Mouse (Mus musculus) MEL (cell line): Measurements from ENCODE around the gene Arcn1. TPM values are rescaled to one million over a fixed set of nuclear protein-coding genes. Genes with fewer than 3 reads are reported as not detected.

Source experiments
- DNase-seq: peaks from one replicate; pipeline ENCODE4 v3.0.0; 2011; ENCODE audit warnings: low read depth, low spot score
- H3K27ac ChIP-seq: 2 replicates; pipeline ENCODE4 v1.5.1; 2012; ENCODE audit warnings: low read depth, mild to moderate bottlenecking, control low read depth, low read length, moderate library complexity; ENCODE audit not compliant: control insufficient read depth
- H3K27me3 ChIP-seq, 2 experiments: fragments of 150-350 bp in 1 of 2; sonication (generic) in 1 of 2; 2 replicates each; pipeline ENCODE4 v1.6.1; 2012; ENCODE audit warnings: low read length in 2 of 2, mild to moderate bottlenecking in 2 of 2, improper control_type of control experiment in 1 of 2, moderate library complexity in 1 of 2; ENCODE audit not compliant: insufficient read depth in 2 of 2, control insufficient read depth in 1 of 2
- H3K36me3 ChIP-seq, 2 experiments: 2 replicates each; pipeline ENCODE4 v1.6.1; 2012 to 2014; ENCODE audit warnings: low read length in 2 of 2, improper control_type of control experiment in 1 of 2, inconsistent platforms in 1 of 2, mild to moderate bottlenecking in 1 of 2; ENCODE audit not compliant: insufficient read depth in 2 of 2, control insufficient read depth in 1 of 2
- H3K4me1 ChIP-seq, 2 experiments: fragments of 150-350 bp in 1 of 2; sonication (generic) in 1 of 2; 2 replicates each; pipeline ENCODE4 v1.6.1; 2012; ENCODE audit warnings: low read length in 2 of 2, improper control_type of control experiment in 1 of 2, mild to moderate bottlenecking in 1 of 2; ENCODE audit not compliant: insufficient read depth in 2 of 2, control insufficient read depth in 1 of 2
- H3K4me3 ChIP-seq, 2 experiments: fragments of 150-350 bp in 1 of 2; sonication (generic) in 1 of 2; 2 replicates each; pipeline ENCODE4 v1.5.1; 2012; ENCODE audit warnings: low read depth in 2 of 2, low read length in 2 of 2, mild to moderate bottlenecking in 2 of 2, moderate library complexity in 2 of 2, control low read depth in 1 of 2, improper control_type of control experiment in 1 of 2; ENCODE audit not compliant: control insufficient read depth in 1 of 2, insufficient read depth in 1 of 2
- H3K79me2 ChIP-seq: 2 replicates; pipeline ENCODE4 v1.6.1; 2012; ENCODE audit warnings: mild to moderate bottlenecking, low read length, moderate library complexity; ENCODE audit not compliant: control insufficient read depth, poor library complexity, insufficient read depth
- H3K9ac ChIP-seq: 2 replicates; pipeline ENCODE4 v1.6.1; 2012; ENCODE audit warnings: low read depth, mild to moderate bottlenecking, control low read depth, low read length, moderate library complexity; ENCODE audit not compliant: control insufficient read depth, poor library complexity, severe bottlenecking
- H3K9me3 ChIP-seq: fragments of 150-350 bp; sonication (generic); replicated peaks from 2 replicates; pipeline ENCODE4 v1.6.1; 2012; ENCODE audit warnings: mild to moderate bottlenecking, low read length, improper control_type of control experiment, moderate library complexity; ENCODE audit not compliant: insufficient read depth
- HCFC1 ChIP-seq: IDR thresholded peaks from 2 replicates; pipeline ENCODE4 v1.6.1; 2012; ENCODE audit warnings: low read depth, mild to moderate bottlenecking, inconsistent platforms, low read length, improper control_type of control experiment, moderate library complexity
- MAZ ChIP-seq: IDR thresholded peaks from 2 replicates; pipeline ENCODE4 v1.6.1; 2012; ENCODE audit warnings: low read depth, mild to moderate bottlenecking, inconsistent platforms, low read length, improper control_type of control experiment
- MXI1 ChIP-seq: IDR thresholded peaks from 2 replicates; pipeline ENCODE4 v1.6.1; 2011; ENCODE audit warnings: mild to moderate bottlenecking, low read depth, low read length, improper control_type of control experiment
- MYB ChIP-seq: IDR thresholded peaks from 2 replicates; pipeline ENCODE4 v1.6.1; 2011; ENCODE audit warnings: mild to moderate bottlenecking, low read depth, low read length, improper control_type of control experiment
- MYC ChIP-seq: IDR thresholded peaks from 2 replicates; pipeline ENCODE4 v1.6.1; 2011; ENCODE audit warnings: low read depth, mild to moderate bottlenecking, low read length, improper control_type of control experiment, moderate library complexity
- NELFE ChIP-seq: IDR thresholded peaks from 2 replicates; pipeline ENCODE4 v1.6.1; 2011; ENCODE audit warnings: low read depth, low read length, improper control_type of control experiment
- NRF1 ChIP-seq: IDR thresholded peaks from 2 replicates; pipeline ENCODE4 v1.6.1; 2014; ENCODE audit warnings: low read depth, mild to moderate bottlenecking, inconsistent platforms, low read length, improper control_type of control experiment, moderate library complexity; ENCODE audit not compliant: poor library complexity, insufficient read depth, severe bottlenecking
- POLR2A ChIP-seq, 2 experiments: IDR thresholded peaks; 2 replicates each; pipeline ENCODE4 v1.6.1; 2011 to 2012; ENCODE audit warnings: low read length in 2 of 2, mild to moderate bottlenecking in 2 of 2, control low read depth in 1 of 2, improper control_type of control experiment in 1 of 2, low read depth in 1 of 2, moderate library complexity in 1 of 2; ENCODE audit not compliant: control insufficient read depth in 1 of 2, insufficient read depth in 1 of 2, poor library complexity in 1 of 2
- RAD21 ChIP-seq: IDR thresholded peaks from 2 replicates; pipeline ENCODE4 v1.6.1; 2011; ENCODE audit warnings: mild to moderate bottlenecking, low read depth, low read length, improper control_type of control experiment
- SMC3 ChIP-seq: IDR thresholded peaks from 2 replicates; pipeline ENCODE4 v1.6.1; 2011; ENCODE audit warnings: low read depth, low read length, improper control_type of control experiment
- TBP ChIP-seq: IDR thresholded peaks from 2 replicates; pipeline ENCODE4 v1.8.0; 2011; ENCODE audit warnings: low read depth, low read length, improper control_type of control experiment
- TCF12 ChIP-seq: IDR thresholded peaks from 2 replicates; pipeline ENCODE4 v1.6.1; 2014; ENCODE audit warnings: low read depth, mild to moderate bottlenecking, inconsistent platforms, low read length, improper control_type of control experiment, moderate library complexity
- UBTF ChIP-seq: IDR thresholded peaks from 2 replicates; pipeline ENCODE4 v1.6.1; 2012; ENCODE audit warnings: low read depth, mild to moderate bottlenecking, inconsistent platforms, low read length, improper control_type of control experiment, moderate library complexity, borderline replicate concordance; ENCODE audit not compliant: insufficient read depth
- USF1 ChIP-seq: IDR thresholded peaks from 2 replicates; pipeline ENCODE4 v1.6.1; 2014; ENCODE audit warnings: low read depth, mild to moderate bottlenecking, inconsistent platforms, low read length, improper control_type of control experiment, moderate library complexity
- polyA plus RNA-seq, 2 experiments: library from polyadenylated mRNA; stranded (reverse) in 1 of 2; unstranded in 1 of 2; fragments of >175 nt in 1 of 2; fragments of >200 nt in 1 of 2; gene quantifications; 2 replicates each; pipeline versions ENCODE4 v1.2.1 to v1.2.4; 2012; ENCODE audit warnings: low replicate concordance in 2 of 2, low read depth in 1 of 2; ENCODE audit not compliant: insufficient read length in 2 of 2, insufficient read depth in 1 of 2, missing spikeins in 1 of 2
- total RNA-seq: library from RNA; depleted of rRNA; stranded (reverse); fragments of 300-350 nt; gene quantifications from 2 replicates; pipeline ENCODE4 v1.2.3, GENCODE M21; 2012

Gene Arcn1
- total and polyA plus RNA-seq, 3 experiments = 118 to 273 (median 145) TPM

DNA sequence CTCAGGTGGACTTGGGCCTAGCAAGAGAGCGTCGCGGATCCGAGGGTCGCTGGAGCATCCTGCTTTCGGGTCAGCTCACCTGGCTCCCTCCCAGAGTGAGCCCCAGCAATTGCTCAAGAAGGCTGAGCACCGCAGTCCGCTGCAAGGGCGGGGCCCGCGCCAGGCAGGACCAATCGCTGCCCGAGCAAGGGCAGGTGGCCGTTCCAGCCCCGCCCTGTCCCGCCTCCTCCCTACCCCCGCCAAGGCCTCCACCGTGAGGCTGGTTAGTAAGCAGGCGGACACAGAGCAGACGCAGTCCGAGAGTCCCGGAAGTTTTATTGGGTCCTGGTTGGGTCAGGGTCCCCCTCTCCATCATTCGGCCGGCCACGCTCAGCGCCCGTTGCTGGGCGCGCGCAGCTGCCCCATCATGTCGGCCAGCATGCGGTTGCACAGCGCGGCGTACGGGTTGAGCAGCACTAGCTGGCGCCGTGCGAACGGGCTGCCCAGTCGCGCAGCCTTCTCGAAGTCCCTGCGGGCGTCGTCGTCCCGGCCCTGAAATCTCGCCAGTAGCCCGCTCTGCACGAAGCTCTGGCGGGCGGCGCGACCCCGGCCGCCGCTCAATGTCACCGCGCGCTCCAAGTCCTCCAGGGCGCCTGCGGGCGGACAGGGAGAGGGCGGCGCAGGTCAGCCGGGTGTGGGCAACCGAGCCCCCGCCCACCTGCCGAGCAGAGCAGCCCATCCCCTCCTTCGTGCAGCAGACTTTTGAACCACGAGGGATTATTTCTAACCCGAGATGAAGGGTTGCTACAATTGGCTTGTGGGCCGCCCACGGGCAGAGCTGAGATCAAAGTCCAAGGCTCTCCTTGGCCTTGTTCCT lies 31.7 kb upstream of the Arcn1 start, which contains the start of gene Tmem25:
Tmem25 (minus strand) TSS at position 206 of the 856 bp plus-strand sequence.
- no peaks in the 10 kb centered on the region for H3K9me3 ChIP-seq
- peak; percentile 90 for DNase-seq
- peak; percentile 47; the same call in 1 of the 2 replicates for TF ChIP-seq NELFE
- TF ChIP-seq TCF12 = peak; percentile 43; the same call in 1 of the 2 replicates
- TF ChIP-seq RAD21 = no peak
- peak; percentile 36; the same call in 1 of the 2 replicates for TF ChIP-seq NRF1
- peak; percentile 25; the same call in 1 of the 2 replicates for TF ChIP-seq MAZ
- TF ChIP-seq TBP = peak; percentile 45; the same call in 1 of the 2 replicates
- TF ChIP-seq HCFC1 = peak; percentile 27; the same call in 1 of the 2 replicates
- peak; percentile 58; the same call in 1 of the 2 replicates for TF ChIP-seq USF1
- TF ChIP-seq SMC3 = no peak
- TF ChIP-seq UBTF = 0 out of 2 replicates have a peak, but pooled peaks have one; percentile 27
- peak; percentile 30 to 79; a peak in 3 of 4 replicates for TF ChIP-seq POLR2A (IDR thresholded peaks at IDR 0.05; ENCODE audit: control insufficient read depth in 1 of 2, insufficient read depth in 1 of 2, low read depth in 1 of 2, low read length in 2 of 2, poor library complexity in 1 of 2)
- H3K27me3 ChIP-seq = no peaks in the 10 kb centered on the region
- peak within 1 kb of the TSS; percentile 71 to 79 for H3K4me3 ChIP-seq
- peaks cover 0 to 2% of the 10 kb centered on the region in 2 experiments; a peak in 2 of 4 replicates for H3K36me3 ChIP-seq
- peak within 1 kb of the TSS; percentile 68 for H3K9ac ChIP-seq
- H3K27ac ChIP-seq = peak within 1 kb of the TSS; percentile 6
- no peaks in the 10 kb centered on the region for H3K79me2 ChIP-seq
- H3K4me1 ChIP-seq = peaks cover 0 to 6% of the 10 kb centered on the region in 2 experiments; a peak in 1 of 4 replicates

DNA sequence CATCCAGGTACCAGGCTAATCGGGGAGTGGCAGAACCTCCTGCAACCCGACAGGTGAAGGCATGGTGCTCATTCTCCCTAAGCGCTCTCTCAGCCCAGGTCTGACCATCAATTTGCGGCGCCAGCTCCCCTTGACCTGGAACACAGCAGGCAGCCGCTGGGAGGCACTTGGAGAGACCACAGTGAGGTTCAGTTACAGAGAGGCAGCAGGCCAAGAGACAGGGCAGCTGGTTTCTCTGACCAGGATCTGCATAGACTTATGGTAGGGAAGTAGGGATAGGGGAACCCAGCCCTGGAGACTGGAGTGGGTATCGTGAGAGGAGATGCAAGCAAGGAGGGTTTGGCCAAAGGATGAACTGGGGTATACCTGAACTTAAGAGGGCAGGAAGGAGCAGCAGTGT lies 30.7 kb upstream of the Arcn1 start:
- Histone ChIP-seq H3K27ac (no peak overlapping the region), H3K4me1 (peaks cover 0 to 6% of the 10 kb centered on the region in 2 experiments; a peak in 1 of 4 replicates), H3K9me3 (no peaks in the 10 kb centered on the region), H3K9ac (no peak overlapping the region), H3K4me3 (no peak overlapping the region), H3K36me3 (peaks cover 0 to 2% of the 10 kb centered on the region in 2 experiments; a peak in 2 of 4 replicates), H3K27me3 (no peaks in the 10 kb centered on the region), H3K79me2 (no peaks in the 10 kb centered on the region)
- TF ChIP-seq USF1 (no peak), MYB (no peak), MYC (no peak), MXI1 (no peak)
- no peak for DNase-seq
